Mouse (Mus musculus): ENCODE results near the gene Dsp.

- TF ChIP-seq POLR2A (IDR thresholded peaks at IDR 0.05; ENCODE audit: insufficient read length, low read depth) (no peak), TCF12 (IDR thresholded peaks at IDR 0.05; ENCODE audit: insufficient read depth, poor library complexity, severe bottlenecking) (no peak), SRF (IDR thresholded peaks at IDR 0.05; ENCODE audit: control insufficient read depth, insufficient read length, low read depth) (no peak), E2F4 (IDR thresholded peaks at IDR 0.05; ENCODE audit: insufficient read depth) (no peak), USF1 (IDR thresholded peaks at IDR 0.05; ENCODE audit: low read depth) (no peak), CEBPB (IDR thresholded peaks at IDR 0.05; ENCODE audit: insufficient read depth, poor library complexity, severe bottlenecking) (no peak)
These were observed 10.9 kb downstream of the Dsp start for GRCm38 (mm10) chr13:38162002-38162401.
